Mouse (Mus musculus) forebrain, embryonic 15.5 days (tissue): ENCODE data around the gene Cct7. TPM values are rescaled to one million over a fixed set of nuclear protein-coding genes. Genes with fewer than 3 reads are reported as not detected.

ENCODE experiments used
- ATAC-seq: fragments of 200-750 bp; cut with Nextera tagmentation; replicated peaks from 2 replicates; pipeline ENCODE4 v1.8.0; 2017; ENCODE audit warnings: mild to moderate bottlenecking, moderate TSS enrichment, moderate library complexity
- H3K27ac ChIP-seq: fragments of 300-500 bp; sonication (generic); replicated peaks from 2 replicates; pipeline ENCODE4 v1.5.1; 2015; ENCODE audit warnings: mild to moderate bottlenecking, inconsistent platforms
- H3K27me3 ChIP-seq: fragments of 300-500 bp; sonication (generic); 2 replicates; pipeline ENCODE4 v1.6.1; 2015; ENCODE audit warnings: inconsistent platforms
- H3K36me3 ChIP-seq: fragments of 300-500 bp; sonication (generic); 2 replicates; pipeline ENCODE4 v1.6.1; 2015; ENCODE audit warnings: mild to moderate bottlenecking, inconsistent platforms
- H3K4me1 ChIP-seq: fragments of 300-500 bp; sonication (generic); 2 replicates; pipeline ENCODE4 v1.6.1; 2015; ENCODE audit warnings: inconsistent platforms
- H3K4me2 ChIP-seq: fragments of 300-500 bp; sonication (generic); replicated peaks from 2 replicates; pipeline ENCODE4 v1.6.1; 2015; ENCODE audit warnings: mild to moderate bottlenecking, inconsistent platforms
- H3K4me3 ChIP-seq: fragments of 300-500 bp; sonication (generic); 2 replicates; pipeline ENCODE4 v1.5.1; 2015; ENCODE audit warnings: mild to moderate bottlenecking, inconsistent platforms
- H3K9ac ChIP-seq: fragments of 300-500 bp; sonication (generic); replicated peaks from 2 replicates; pipeline ENCODE4 v1.6.1; 2015; ENCODE audit warnings: mild to moderate bottlenecking, inconsistent platforms
- H3K9me3 ChIP-seq: fragments of 300-500 bp; sonication (generic); 2 replicates; pipeline ENCODE4 v1.6.1; 2016; ENCODE audit warnings: inconsistent platforms
- WGBS: fragments of 180-500 bp; shearing (Covaris S2); methylation state at CpG from one replicate; pipeline ENCODE4 v1.1.7; 2015; ENCODE audit warnings: mixed read lengths; 5-methylcytosine and 5-hydroxymethylcytosine counted together
- polyA plus RNA-seq: library from polyadenylated mRNA; unstranded; fragments of >200 nt; fragmentation: Nextera tagmentation; extraction: Ambion mirVana; gene quantifications from 2 replicates; pipeline ENCODE4 v1.2.1, GENCODE M21; 2015

Gene Cct7
- polyA plus RNA-seq, 1 experiment from 2014 or later: 644 TPM

GRCm38 (mm10) chr6:85489717-85490116, 38.4 kb downstream of the Cct7 start:
- Histone ChIP-seq H3K9me3 (no peaks in the 10 kb centered on the region), H3K4me2 (no peak overlapping the region), H3K9ac (no peak overlapping the region), H3K4me3 (no peak overlapping the region), H3K27me3 (peaks cover 17% of the 10 kb centered on the region; the same call in 1 of the 2 replicates), H3K4me1 (peaks cover 2% of the 10 kb centered on the region), H3K36me3 (no peaks in the 10 kb centered on the region), H3K27ac (no peak overlapping the region)
- WGBS: 88% methylated on average over 3 of the region's 3 CpGs
- ATAC-seq: no peak

GRCm38 (mm10) chr6:85490252-85490651, 38.9 kb downstream of the Cct7 start:
- Histone ChIP-seq H3K36me3 (no peaks in the 10 kb centered on the region), H3K9ac (no peak overlapping the region), H3K4me3 (no peak overlapping the region), H3K27me3 (peaks cover 11% of the 10 kb centered on the region; the same call in 1 of the 2 replicates), H3K4me1 (no peaks in the 10 kb centered on the region), H3K27ac (no peak overlapping the region), H3K4me2 (no peak overlapping the region), H3K9me3 (no peaks in the 10 kb centered on the region)
- no peak for ATAC-seq
- WGBS: 88% methylated on average over 4 of the region's 4 CpGs

DNA sequence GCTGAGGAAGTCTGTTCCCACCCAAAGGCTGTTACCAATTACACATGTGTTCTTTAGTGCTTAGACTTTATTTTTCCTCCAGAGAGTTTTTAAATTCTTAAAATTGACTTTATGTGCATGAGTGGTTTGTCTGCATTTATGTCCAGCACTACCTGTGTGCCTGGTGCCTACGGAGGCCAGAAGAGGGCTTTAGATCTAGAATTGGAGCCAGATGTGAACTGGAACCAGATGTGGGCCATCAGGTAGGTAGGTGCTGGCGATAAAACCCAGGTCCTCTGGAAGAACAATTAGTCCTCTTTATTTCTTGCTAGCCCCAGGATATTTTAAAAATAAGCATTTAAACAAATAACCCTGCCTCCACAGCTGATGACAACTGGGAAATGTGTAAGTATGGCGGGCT, 40.3 kb downstream of the Cct7 start:
- Histone ChIP-seq H3K4me2 (no peak overlapping the region), H3K27me3 (no peaks in the 10 kb centered on the region), H3K27ac (no peak overlapping the region), H3K4me1 (no peaks in the 10 kb centered on the region), H3K9me3 (no peaks in the 10 kb centered on the region), H3K4me3 (no peak overlapping the region), H3K36me3 (no peaks in the 10 kb centered on the region), H3K9ac (no peak overlapping the region)
- no peak for ATAC-seq
- WGBS: 90% methylated on average over 3 of the region's 3 CpGs

DNA sequence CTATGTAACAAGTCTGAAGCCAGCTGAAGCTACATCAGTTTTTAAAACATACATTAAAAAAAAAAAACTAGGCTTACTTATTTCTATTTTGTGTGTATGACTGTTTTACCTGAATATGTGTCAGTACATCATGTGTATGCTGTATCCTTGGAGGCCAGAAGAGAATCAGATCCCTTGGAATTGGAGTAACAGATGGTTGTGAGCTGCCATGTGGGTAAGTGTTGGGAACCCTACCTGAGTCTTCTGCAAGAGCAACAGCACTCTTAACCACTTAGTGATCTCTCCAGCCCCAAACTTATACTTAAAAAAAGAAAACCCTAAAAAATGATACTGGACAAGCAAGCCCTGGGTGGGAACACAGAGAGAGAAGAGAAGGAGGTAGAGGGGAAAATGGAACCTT, 45.7 kb downstream of the Cct7 start:
- H3K9me3 ChIP-seq: no peaks in the 10 kb centered on the region
- H3K9ac ChIP-seq: no peak overlapping the region
- H3K4me1 ChIP-seq: peaks cover 10% of the 10 kb centered on the region
- H3K36me3 ChIP-seq: no peaks in the 10 kb centered on the region
- no peak for ATAC-seq
- H3K27ac ChIP-seq: no peak overlapping the region
- H3K27me3 ChIP-seq: no peaks in the 10 kb centered on the region; the same call in 1 of the 2 replicates
- H3K4me3 ChIP-seq: no peak overlapping the region
- H3K4me2 ChIP-seq: no peak overlapping the region

DNA sequence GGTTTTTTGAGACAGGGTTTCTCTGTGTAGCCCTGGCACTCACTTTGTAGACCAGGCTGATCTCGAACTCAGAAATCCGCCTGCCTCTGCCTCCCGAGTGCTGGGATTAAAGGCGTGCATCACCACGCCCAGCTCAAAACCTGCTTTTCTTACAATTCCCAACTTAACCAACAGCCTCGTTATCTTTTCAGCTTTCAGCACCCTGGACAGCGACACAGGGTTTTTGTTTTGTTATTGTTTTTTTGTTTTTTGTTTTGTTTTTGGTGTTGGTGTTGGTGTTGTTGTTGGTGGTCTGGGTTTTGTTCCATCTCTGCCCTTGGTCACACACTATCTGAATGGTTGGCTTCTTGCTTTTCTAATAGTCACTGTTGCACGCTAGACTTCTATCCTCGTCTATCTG, 46.8 kb downstream of the Cct7 start:
- 68% methylated on average over 9 of the region's 9 CpGs for WGBS
- no peak for ATAC-seq

DNA sequence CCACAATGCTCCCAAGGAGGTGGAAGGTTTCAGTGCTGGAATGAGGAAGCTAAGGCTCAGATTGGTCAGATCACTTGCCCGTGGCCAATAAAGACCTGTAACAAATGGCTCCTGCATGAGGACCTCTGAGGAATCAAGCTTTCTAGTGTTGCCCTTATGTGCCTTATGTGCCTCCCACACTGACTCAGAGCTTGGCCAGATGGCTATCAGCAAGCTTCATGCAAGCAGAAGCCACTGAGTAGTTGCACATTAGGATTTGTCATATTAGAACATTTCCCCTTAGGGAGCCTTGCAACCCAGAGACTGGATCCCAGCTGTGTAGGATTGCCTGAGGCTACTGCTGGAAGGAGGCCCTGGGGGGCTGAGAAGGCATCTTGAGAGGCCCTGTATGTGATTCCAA, 49.1 kb downstream of the Cct7 start:
- 81% methylated on average over 1 of the region's 1 CpGs for WGBS

More for the DNA sequence above, 46.8 kb downstream of the Cct7 start:
- Histone ChIP-seq H3K27ac (no peak overlapping the region), H3K4me2 (no peak overlapping the region), H3K27me3 (no peaks in the 10 kb centered on the region; the same call in 1 of the 2 replicates), H3K36me3 (no peaks in the 10 kb centered on the region), H3K9me3 (no peaks in the 10 kb centered on the region), H3K9ac (no peak overlapping the region), H3K4me3 (no peak overlapping the region), H3K4me1 (peaks cover 18% of the 10 kb centered on the region)

GRCm38 (mm10) chr6:85501571-85502102, 50.3 kb downstream of the Cct7 start:
- Histone ChIP-seq H3K9ac (peak overlapping the region; percentile 91), H3K4me1 (peaks cover 21% of the 10 kb centered on the region), H3K27me3 (no peaks in the 10 kb centered on the region; the same call in 1 of the 2 replicates), H3K9me3 (no peaks in the 10 kb centered on the region), H3K27ac (peak overlapping the region; percentile 72), H3K4me3 (peak overlapping the region; percentile 95), H3K36me3 (no peaks in the 10 kb centered on the region), H3K4me2 (peak overlapping the region; percentile 88)
- ATAC-seq: peak; percentile 11; the same call in 1 of the 2 replicates
- 5% methylated on average over 6 of the region's 6 CpGs for WGBS

More for the DNA sequence above, 49.1 kb downstream of the Cct7 start:
- no peaks in the 10 kb centered on the region for H3K9me3 ChIP-seq
- H3K9ac ChIP-seq: no peak overlapping the region
- H3K4me3 ChIP-seq: no peak overlapping the region
- H3K27ac ChIP-seq: no peak overlapping the region
- H3K36me3 ChIP-seq: no peaks in the 10 kb centered on the region
- H3K27me3 ChIP-seq: no peaks in the 10 kb centered on the region; the same call in 1 of the 2 replicates
- H3K4me1 ChIP-seq: peaks cover 21% of the 10 kb centered on the region
- no peak overlapping the region for H3K4me2 ChIP-seq
- ATAC-seq: no peak

DNA sequence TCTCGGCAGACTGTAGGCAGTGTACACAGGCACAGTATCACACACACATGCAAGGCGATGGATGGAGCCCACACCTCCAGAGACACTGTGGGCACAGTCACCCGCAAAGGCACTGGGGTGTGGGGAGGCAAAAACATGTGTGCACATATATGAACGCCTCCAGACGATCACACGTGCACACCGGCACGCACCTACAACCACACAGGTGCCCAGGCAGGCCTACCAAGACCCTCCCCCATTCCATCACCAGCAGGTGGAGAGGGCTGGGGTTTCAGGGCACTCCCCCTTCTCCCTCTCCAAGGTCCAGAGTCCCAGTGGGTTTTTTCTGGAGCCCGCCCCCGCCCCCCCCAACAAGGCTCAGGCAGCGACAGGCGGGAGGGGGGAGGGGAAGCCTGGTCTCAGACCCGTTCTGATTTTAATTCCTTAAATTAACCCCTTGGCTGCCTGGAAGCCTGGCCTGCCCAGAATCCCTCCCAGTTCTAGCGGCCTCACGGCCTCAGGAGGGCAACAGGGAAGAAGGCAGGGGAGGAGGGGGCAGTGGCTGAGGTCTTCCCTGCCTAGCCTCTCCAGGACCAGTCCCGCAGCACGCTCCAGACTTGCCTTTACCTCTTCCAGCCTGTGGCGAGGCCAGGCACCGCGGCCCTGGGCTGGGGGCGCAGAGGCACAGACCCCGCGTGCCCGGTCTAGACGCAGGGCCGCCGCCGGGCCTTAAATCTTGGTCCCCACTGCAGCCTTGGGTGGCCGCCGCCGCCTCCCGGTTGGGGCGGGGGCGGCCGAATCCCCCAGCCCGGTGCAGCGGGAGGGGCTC, 51.0 kb downstream of the Cct7 start:
- Histone ChIP-seq H3K4me3 (peak overlapping the region; percentile 95), H3K4me1 (peaks cover 21% of the 10 kb centered on the region), H3K27ac (peak overlapping the region; percentile 72), H3K36me3 (no peaks in the 10 kb centered on the region), H3K9ac (peak overlapping the region; percentile 91), H3K4me2 (peak overlapping the region; percentile 88), H3K27me3 (no peaks in the 10 kb centered on the region; the same call in 1 of the 2 replicates), H3K9me3 (no peaks in the 10 kb centered on the region)
- WGBS: under 1% methylated on average over 33 of the region's 37 CpGs
- ATAC-seq: peak; percentile 85

GRCm38 (mm10) chr6:85502911-85503250, 51.6 kb downstream of the Cct7 start, which contains the start of gene Fbxo41:
Gene Fbxo41, minus strand, starts transcription at chr6:85502994.
- Histone ChIP-seq H3K4me3 (peak within 1 kb of the TSS; percentile 95), H3K9me3 (no peaks in the 10 kb centered on the region), H3K9ac (peak within 1 kb of the TSS; percentile 91), H3K4me1 (peaks cover 21% of the 10 kb centered on the region), H3K4me2 (peak within 1 kb of the TSS; percentile 88), H3K36me3 (no peaks in the 10 kb centered on the region), H3K27me3 (no peaks in the 10 kb centered on the region; the same call in 1 of the 2 replicates), H3K27ac (peak within 1 kb of the TSS; percentile 72)
- ATAC-seq: peak; percentile 92
- 1% methylated on average over 17 of the region's 22 CpGs for WGBS

- peaks cover 10% of the 10 kb centered on the region for H3K27me3 ChIP-seq
- H3K9me3 ChIP-seq: no peaks in the 10 kb centered on the region
- H3K27ac ChIP-seq: no peak overlapping the region
- 53% methylated on average over 2 of the region's 2 CpGs for WGBS
- H3K36me3 ChIP-seq: no peaks in the 10 kb centered on the region
- no peak overlapping the region for H3K4me2 ChIP-seq
- peaks cover 21% of the 10 kb centered on the region for H3K4me1 ChIP-seq
- H3K4me3 ChIP-seq: no peak overlapping the region
- H3K9ac ChIP-seq: no peak overlapping the region
- ATAC-seq: no peak
Observed at GRCm38 (mm10) chr6:85504908-85505307, 53.6 kb downstream of the Cct7 start.

GRCm38 (mm10) chr6:85508602-85509001, 57.3 kb downstream of the Cct7 start:
- Histone ChIP-seq H3K36me3 (no peaks in the 10 kb centered on the region), H3K27ac (no peak overlapping the region), H3K4me3 (no peak overlapping the region), H3K27me3 (peaks cover 47% of the 10 kb centered on the region), H3K4me1 (peaks cover 26% of the 10 kb centered on the region), H3K9me3 (no peaks in the 10 kb centered on the region), H3K4me2 (no peak overlapping the region), H3K9ac (no peak overlapping the region)
- WGBS: 38% methylated on average over 5 of the region's 5 CpGs
- ATAC-seq: no peak

DNA sequence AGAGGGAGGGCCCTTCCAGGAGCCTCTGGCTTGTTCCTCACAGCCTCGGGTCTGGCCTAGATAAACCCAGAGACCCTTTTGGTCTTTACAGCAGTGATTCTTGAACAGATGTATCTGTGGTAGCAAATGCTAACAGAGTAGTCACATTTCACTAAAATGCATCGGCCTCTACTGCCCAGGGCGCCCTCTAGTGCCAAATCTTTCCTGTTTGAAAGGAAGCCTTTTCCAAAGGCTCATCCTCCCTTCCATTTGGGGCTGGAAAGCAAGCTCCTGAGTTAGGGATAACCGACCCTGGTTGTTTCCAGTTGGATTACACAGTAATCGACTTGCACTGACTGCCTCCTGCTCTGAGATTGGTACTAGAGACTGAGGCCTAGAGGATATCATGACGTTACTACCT, 59.2 kb downstream of the Cct7 start:
- Histone ChIP-seq H3K27me3 (peaks cover 66% of the 10 kb centered on the region), H3K36me3 (no peaks in the 10 kb centered on the region), H3K9me3 (no peaks in the 10 kb centered on the region), H3K4me2 (no peak overlapping the region), H3K4me1 (peaks cover 31% of the 10 kb centered on the region), H3K27ac (no peak overlapping the region), H3K4me3 (no peak overlapping the region), H3K9ac (no peak overlapping the region)
- WGBS: 1% methylated on average over 6 of the region's 6 CpGs
- no peak for ATAC-seq
